Mouse (Mus musculus) CH12.LX (cell line): Measurements from ENCODE around the gene Mgrn1. TPM values are rescaled to one million over a fixed set of nuclear protein-coding genes. Genes with fewer than 3 reads are reported as not detected.

Experiments used
- DNase-seq: peaks from one replicate; pipeline ENCODE4 v3.0.0-alpha.2; 2013; ENCODE audit errors: extremely low read depth
- H3K27ac ChIP-seq: 2 replicates; pipeline ENCODE4 v1.5.1; 2012; ENCODE audit warnings: low read depth, mild to moderate bottlenecking, control low read depth, moderate library complexity; ENCODE audit not compliant: insufficient read depth
- H3K27me3 ChIP-seq: replicated peaks from 2 replicates; pipeline ENCODE3; 2012; ENCODE audit warnings: inconsistent platforms
- H3K36me3 ChIP-seq, 2 experiments: replicated peaks in 1 of 2; 2 replicates each; pipeline versions ENCODE3 to v1.6.1; 2012; ENCODE audit warnings: inconsistent platforms in 1 of 2, low read length in 1 of 2, mild to moderate bottlenecking in 1 of 2, mixed read lengths in 1 of 2, moderate library complexity in 1 of 2; ENCODE audit not compliant: control insufficient read depth in 1 of 2, insufficient read depth in 1 of 2
- H3K4me1 ChIP-seq, 2 experiments: 2 replicates each; pipeline ENCODE4 v1.6.1; 2012; ENCODE audit warnings: inconsistent platforms in 1 of 2, moderate library complexity in 1 of 2; ENCODE audit not compliant: insufficient read depth in 2 of 2, control insufficient read depth in 1 of 2
- H3K4me2 ChIP-seq: 2 replicates; pipeline ENCODE4 v1.6.1; 2012; ENCODE audit warnings: low read depth, mild to moderate bottlenecking, control low read depth; ENCODE audit not compliant: poor library complexity, insufficient read depth, severe bottlenecking
- H3K4me3 ChIP-seq, 3 experiments: fragments of 150-350 bp in 1 of 3; sonication (generic) in 1 of 3; replicated peaks in 1 of 3; 2 replicates each; pipeline versions ENCODE3 to v1.5.1; 2011 to 2012; ENCODE audit warnings: low read depth in 2 of 3, low read length in 2 of 3, mild to moderate bottlenecking in 2 of 3, moderate library complexity in 2 of 3, control low read depth in 1 of 3, improper control_type of control experiment in 1 of 3, inconsistent platforms in 1 of 3, mixed read lengths in 1 of 3; ENCODE audit not compliant: poor library complexity in 1 of 3
- H3K79me2 ChIP-seq: replicated peaks from 2 replicates; pipeline ENCODE4 v1.6.1; 2012; ENCODE audit warnings: mild to moderate bottlenecking, moderate library complexity; ENCODE audit not compliant: control insufficient read depth, poor library complexity, insufficient read depth, severe bottlenecking; ENCODE audit errors: extremely low read depth
- H3K9ac ChIP-seq: 2 replicates; pipeline ENCODE4 v1.6.1; 2012; ENCODE audit warnings: low read depth, mild to moderate bottlenecking, control low read depth, moderate library complexity; ENCODE audit not compliant: insufficient read depth
- H3K9me3 ChIP-seq: replicated peaks from 2 replicates; pipeline ENCODE3; 2012; ENCODE audit warnings: low read length, inconsistent platforms, mixed read lengths
- BHLHE40 ChIP-seq: IDR thresholded peaks from 2 replicates; pipeline ENCODE4 v1.6.1; 2011; ENCODE audit warnings: mild to moderate bottlenecking, low read depth, low read length, improper control_type of control experiment
- CHD1 ChIP-seq: IDR thresholded peaks from 2 replicates; pipeline ENCODE4 v1.6.1; 2012; ENCODE audit warnings: low read depth, low read length, improper control_type of control experiment, inconsistent platforms
- CTCF ChIP-seq, 2 experiments: IDR thresholded peaks in 1 of 2; conservative IDR thresholded peaks in 1 of 2; 2 replicates each; pipeline ENCODE4 v1.5.1; 2011 to 2012; ENCODE audit warnings: low read depth in 2 of 2, low read length in 2 of 2, improper control_type of control experiment in 1 of 2, inconsistent platforms in 1 of 2, mild to moderate bottlenecking in 1 of 2, moderate library complexity in 1 of 2
- ELF1 ChIP-seq: IDR thresholded peaks from 2 replicates; pipeline ENCODE4 v1.6.1; 2014; ENCODE audit warnings: low read depth, mild to moderate bottlenecking, inconsistent platforms, low read length, improper control_type of control experiment
- ETS1 ChIP-seq: conservative IDR thresholded peaks from 2 replicates; pipeline ENCODE4 v1.6.1; 2012; ENCODE audit warnings: low read depth, mild to moderate bottlenecking, inconsistent platforms, low read length, improper control_type of control experiment, moderate library complexity
- GABPA ChIP-seq: IDR thresholded peaks from 2 replicates; pipeline ENCODE4 v1.6.1; 2012; ENCODE audit warnings: low read depth, low read length, improper control_type of control experiment, inconsistent platforms; ENCODE audit not compliant: insufficient replicate concordance
- HCFC1 ChIP-seq: IDR thresholded peaks from 2 replicates; pipeline ENCODE4 v1.6.1; 2012; ENCODE audit warnings: low read depth, mild to moderate bottlenecking, inconsistent platforms, low read length, improper control_type of control experiment
- IRF4 ChIP-seq: IDR thresholded peaks from 2 replicates; pipeline ENCODE4 v1.6.1; 2014; ENCODE audit warnings: low read depth, mild to moderate bottlenecking, inconsistent platforms, low read length, improper control_type of control experiment
- KAT2A ChIP-seq: IDR thresholded peaks from 2 replicates; pipeline ENCODE4 v1.6.1; 2012; ENCODE audit warnings: low read length, improper control_type of control experiment, inconsistent platforms; ENCODE audit not compliant: insufficient replicate concordance
- MAX ChIP-seq: IDR thresholded peaks from 2 replicates; pipeline ENCODE4 v1.6.1; 2011; ENCODE audit warnings: low read length, improper control_type of control experiment
- MAZ ChIP-seq: IDR thresholded peaks from 2 replicates; pipeline ENCODE4 v1.6.1; 2012; ENCODE audit warnings: low read depth, mild to moderate bottlenecking, inconsistent platforms, low read length, improper control_type of control experiment, moderate library complexity
- MEF2A ChIP-seq: IDR thresholded peaks from 2 replicates; pipeline ENCODE4 v1.6.1; 2014; ENCODE audit warnings: low read depth, mild to moderate bottlenecking, inconsistent platforms, low read length, improper control_type of control experiment, borderline replicate concordance
- MXI1 ChIP-seq: IDR thresholded peaks from 2 replicates; pipeline ENCODE4 v1.6.1; 2011; ENCODE audit warnings: mild to moderate bottlenecking, low read depth, low read length, improper control_type of control experiment
- NELFE ChIP-seq: IDR thresholded peaks from 2 replicates; pipeline ENCODE4 v1.6.1; 2011; ENCODE audit warnings: low read depth, low read length, improper control_type of control experiment
- NRF1 ChIP-seq: IDR thresholded peaks from 2 replicates; pipeline ENCODE4 v1.6.1; 2014; ENCODE audit warnings: low read depth, mild to moderate bottlenecking, inconsistent platforms, low read length, improper control_type of control experiment, moderate library complexity
- PAX5 ChIP-seq: IDR thresholded peaks from 2 replicates; pipeline ENCODE4 v1.6.1; 2012; ENCODE audit warnings: low read length, inconsistent platforms, mixed read lengths
- POLR2A ChIP-seq: IDR thresholded peaks from 2 replicates; pipeline ENCODE4 v1.6.1; 2011; ENCODE audit warnings: low read depth, mild to moderate bottlenecking, improper control_type of control experiment, low read length
- POLR2AphosphoS2 ChIP-seq: IDR thresholded peaks from 2 replicates; pipeline ENCODE4 v1.6.1; 2011; ENCODE audit warnings: low read depth, low read length, improper control_type of control experiment
- RCOR1 ChIP-seq: conservative IDR thresholded peaks from 2 replicates; pipeline ENCODE4 v1.6.1; 2012; ENCODE audit warnings: low read depth, mild to moderate bottlenecking, inconsistent platforms, low read length, improper control_type of control experiment
- SIN3A ChIP-seq: IDR thresholded peaks from 2 replicates; pipeline ENCODE4 v1.6.1; 2012; ENCODE audit warnings: low read length, improper control_type of control experiment, inconsistent platforms
- TBP ChIP-seq: conservative IDR thresholded peaks from 2 replicates; pipeline ENCODE4 v1.6.1; 2011; ENCODE audit warnings: low read depth, low read length, improper control_type of control experiment
- TCF12 ChIP-seq: IDR thresholded peaks from 2 replicates; pipeline ENCODE4 v1.6.1; 2014; ENCODE audit warnings: low read depth, mild to moderate bottlenecking, inconsistent platforms, low read length, improper control_type of control experiment
- USF2 ChIP-seq: conservative IDR thresholded peaks from 2 replicates; pipeline ENCODE4 v1.6.1; 2011; ENCODE audit warnings: low read depth, low read length, improper control_type of control experiment
- ZC3H11A ChIP-seq: IDR thresholded peaks from 2 replicates; pipeline ENCODE4 v1.6.1; 2012; ENCODE audit warnings: low read depth, mild to moderate bottlenecking, inconsistent platforms, low read length, improper control_type of control experiment
- ZKSCAN1 ChIP-seq: IDR thresholded peaks from 2 replicates; pipeline ENCODE4 v1.6.1; 2012; ENCODE audit warnings: low read depth, inconsistent platforms, low read length, improper control_type of control experiment, borderline replicate concordance
- dilution Hi-C: fragments of 300-500 bp; cut with MboI; formaldehyde crosslinking; loops from 2 replicates; pipeline ENCODE4 v1.14.3; 2020; ENCODE audit warnings: low sequenced_read_pairs; ENCODE audit not compliant: extremely low pct_unique_long_range_greater_than_20kb, extremely low pct_ligation_motif_present
- in situ Hi-C: fragments of 300-500 bp; cut with MboI; formaldehyde crosslinking; loops from 3 replicates; pipeline ENCODE4 v1.14.3; 2019; ENCODE audit warnings: low sequenced_read_pairs, low pct_ligation_motif_present, low pct_unique_long_range_greater_than_20kb, mixed read lengths
- polyA plus RNA-seq: library from polyadenylated mRNA; unstranded; fragments of >175 nt; gene quantifications from 2 replicates; pipeline ENCODE4 v1.2.1, GENCODE M21; 2012; ENCODE audit warnings: low read depth; ENCODE audit not compliant: insufficient read length
- total RNA-seq, 2 experiments: library from RNA; depleted of rRNA; stranded (reverse); fragments of 300-350 nt in 1 of 2; fragments of >200 nt in 1 of 2; gene quantifications; 2 replicates each; pipeline ENCODE4 v1.2.3; 2012 to 2014

Mgrn1 gene
- total RNA-seq (2012; rRNA removed), result 14.1 and 16.9 TPM in 2 replicates
- 9.0 and 11.7 TPM in 2 replicates for total RNA-seq (2014; rRNA removed)
- 12.9 and 15.5 TPM in 2 replicates for polyA plus RNA-seq

- Histone ChIP-seq H3K79me2 (peaks cover 2% of the 10 kb centered on the region; the same call in 1 of the 2 replicates), H3K9me3 (no peaks in the 10 kb centered on the region), H3K4me3 (peak within 1 kb of the TSS; percentile 64 to 81 (median 79)), H3K27ac (no peak within 1 kb of the TSS), H3K9ac (peak within 1 kb of the TSS; percentile 76), H3K36me3 (no peaks in the 10 kb centered on the region), H3K27me3 (no peaks in the 10 kb centered on the region), H3K4me1 (peaks cover 12 to 38% of the 10 kb centered on the region in 2 experiments), H3K4me2 (peak within 1 kb of the TSS; percentile 53)
- dilution Hi-C loops (no loop called here), in situ Hi-C loops (no loop called here)
- peak; percentile 82 for DNase-seq
- TF ChIP-seq CHD1 (peak; percentile 98), USF2 (no peak), TBP (no peak), ETS1 (peak; percentile 47), HCFC1 (peak; percentile 62), ELF1 (peak; percentile 11; the same call in 1 of the 2 replicates), GABPA (no peak), MAX (peak; percentile 52; the same call in 1 of the 2 replicates), NRF1 (peak; percentile 77), RCOR1 (0 out of 2 replicates have a peak, but pooled peaks have one; percentile 51), CTCF (conservative IDR thresholded peaks at IDR 0.05 in 1 of 2, IDR thresholded peaks at IDR 0.05 in 1 of 2; ENCODE audit: low read depth in 2 of 2, low read length in 2 of 2) (no peak), MAZ (peak; percentile 66), TCF12 (peak; percentile 50; the same call in 1 of the 2 replicates), ZKSCAN1 (no peak), POLR2AphosphoS2 (0 out of 2 replicates have a peak, but pooled peaks have one; percentile 39), MXI1 (peak; percentile 80), BHLHE40 (peak; percentile 98), SIN3A (peak; percentile 52), IRF4 (0 out of 2 replicates have a peak, but pooled peaks have one; percentile 22), POLR2A (peak; percentile 59; the same call in 1 of the 2 replicates), PAX5 (no peak), ZC3H11A (no peak), MEF2A (peak; percentile 22; the same call in 1 of the 2 replicates), NELFE (peak; percentile 65), KAT2A (0 out of 2 replicates have a peak, but pooled peaks have one; percentile 21)
These were observed at the start of gene Mgrn1 for GRCm38 (mm10) chr16:4885760-4886689. Gene Mgrn1, plus strand, starts transcription at chr16:4886249.
